Mouse (Mus musculus): Measurements from ENCODE around the gene Psme2b.
"Not testable (repeated sequence)": the region's sequence is repeated elsewhere in the genome, so short reads cannot be mapped to it uniquely, and the experiment has no call there.

Gene Psme2b

GRCm38 (mm10) chr11:48900654-48901566 lies 45.1 kb downstream of the Psme2b start:
- DNase-seq (ENCODE audit: low spot score): not testable (repeated sequence)

- DNase-seq (ENCODE audit: low spot score): no peak
These were observed 47.1 kb downstream of the Psme2b start for GRCm38 (mm10) chr11:48898812-48899431.

All from urinary bladder, postnatal 25 days (tissue).